Mouse (Mus musculus): ENCODE measurements around the gene Exoc1. TPM values are rescaled to one million over a fixed set of nuclear protein-coding genes. Genes with fewer than 3 reads are reported as not detected.

The Exoc1 gene
- polyA plus RNA-seq, 1 experiment = 27.2 TPM

GRCm38 (mm10) chr5:76543200-76543599 lies 14.1 kb downstream of the Exoc1 start:
- no peak for TF ChIP-seq POLR2A (IDR thresholded peaks at IDR 0.05; ENCODE audit: control insufficient read depth, extremely low read depth, insufficient read depth, low read length, poor library complexity)
- TF ChIP-seq CTCF (IDR thresholded peaks at IDR 0.05; ENCODE audit: borderline replicate concordance, control insufficient read depth, extremely low read depth, insufficient read depth, low read length, poor library complexity) = no peak
- Histone ChIP-seq H3K4me1 (replicated peaks; ENCODE audit: control insufficient read depth, insufficient read depth, low read length) (no peaks in the 10 kb centered on the region), H3K27ac (ENCODE audit: control insufficient read depth, insufficient read depth, low read length) (no peak overlapping the region), H3K36me3 (ENCODE audit: control insufficient read depth, insufficient read depth, low read length) (peaks cover 45% of the 10 kb centered on the region), H3K4me3 (ENCODE audit: control insufficient read depth, insufficient read depth, low read length) (no peak overlapping the region), H3K27me3 (ENCODE audit: control insufficient read depth, insufficient read depth, low read length) (no peaks in the 10 kb centered on the region)
- no peak for DNase-seq
- 87% methylated on average over 8 of the region's 8 CpGs for WGBS

- WGBS = 91% methylated on average over 8 of the region's 8 CpGs
- no peak for DNase-seq
- Histone ChIP-seq H3K36me3 (ENCODE audit: control insufficient read depth, insufficient read depth, low read length) (peaks cover 29% of the 10 kb centered on the region), H3K4me1 (replicated peaks; ENCODE audit: control insufficient read depth, insufficient read depth, low read length) (no peaks in the 10 kb centered on the region), H3K4me3 (ENCODE audit: control insufficient read depth, insufficient read depth, low read length) (no peak overlapping the region), H3K27me3 (ENCODE audit: control insufficient read depth, insufficient read depth, low read length) (no peaks in the 10 kb centered on the region), H3K27ac (ENCODE audit: control insufficient read depth, insufficient read depth, low read length) (no peak overlapping the region)
- TF ChIP-seq POLR2A (IDR thresholded peaks at IDR 0.05; ENCODE audit: control insufficient read depth, extremely low read depth, insufficient read depth, low read length, poor library complexity) (no peak), CTCF (IDR thresholded peaks at IDR 0.05; ENCODE audit: borderline replicate concordance, control insufficient read depth, extremely low read depth, insufficient read depth, low read length, poor library complexity) (no peak)
These were observed 21.3 kb downstream of the Exoc1 start for GRCm38 (mm10) chr5:76550426-76550825.

- TF ChIP-seq POLR2A (IDR thresholded peaks at IDR 0.05; ENCODE audit: control insufficient read depth, extremely low read depth, insufficient read depth, low read length, poor library complexity) (no peak), CTCF (IDR thresholded peaks at IDR 0.05; ENCODE audit: borderline replicate concordance, control insufficient read depth, extremely low read depth, insufficient read depth, low read length, poor library complexity) (peak; percentile 92; the same call in 1 of the 2 replicates)
- Histone ChIP-seq H3K27ac (ENCODE audit: control insufficient read depth, insufficient read depth, low read length) (no peak overlapping the region), H3K36me3 (ENCODE audit: control insufficient read depth, insufficient read depth, low read length) (peaks cover 35% of the 10 kb centered on the region), H3K4me3 (ENCODE audit: control insufficient read depth, insufficient read depth, low read length) (no peak overlapping the region), H3K27me3 (ENCODE audit: control insufficient read depth, insufficient read depth, low read length) (no peaks in the 10 kb centered on the region), H3K4me1 (replicated peaks; ENCODE audit: control insufficient read depth, insufficient read depth, low read length) (no peaks in the 10 kb centered on the region)
- WGBS = 37% methylated on average over 3 of the region's 3 CpGs
- peak; percentile 80 for DNase-seq
These were observed 36.2 kb downstream of the Exoc1 start for GRCm38 (mm10) chr5:76565321-76565720.

GRCm38 (mm10) chr5:76574251-76574650 lies 45.1 kb downstream of the Exoc1 start:
- Histone ChIP-seq H3K27me3 (ENCODE audit: control insufficient read depth, insufficient read depth, low read length) (no peaks in the 10 kb centered on the region), H3K36me3 (ENCODE audit: control insufficient read depth, insufficient read depth, low read length) (peaks cover 6% of the 10 kb centered on the region; the same call in 1 of the 2 replicates), H3K27ac (ENCODE audit: control insufficient read depth, insufficient read depth, low read length) (no peak overlapping the region), H3K4me1 (replicated peaks; ENCODE audit: control insufficient read depth, insufficient read depth, low read length) (no peaks in the 10 kb centered on the region), H3K4me3 (ENCODE audit: control insufficient read depth, insufficient read depth, low read length) (no peak overlapping the region)
- WGBS = 87% methylated on average over 7 of the region's 7 CpGs
- DNase-seq = no peak
- no peak for TF ChIP-seq CTCF (IDR thresholded peaks at IDR 0.05; ENCODE audit: borderline replicate concordance, control insufficient read depth, extremely low read depth, insufficient read depth, low read length, poor library complexity)
- TF ChIP-seq POLR2A (IDR thresholded peaks at IDR 0.05; ENCODE audit: control insufficient read depth, extremely low read depth, insufficient read depth, low read length, poor library complexity) = no peak

- Histone ChIP-seq H3K4me1 (replicated peaks; ENCODE audit: control insufficient read depth, insufficient read depth, low read length) (no peaks in the 10 kb centered on the region), H3K27ac (ENCODE audit: control insufficient read depth, insufficient read depth, low read length) (no peak overlapping the region), H3K4me3 (ENCODE audit: control insufficient read depth, insufficient read depth, low read length) (no peak overlapping the region), H3K36me3 (ENCODE audit: control insufficient read depth, insufficient read depth, low read length) (no peaks in the 10 kb centered on the region), H3K27me3 (ENCODE audit: control insufficient read depth, insufficient read depth, low read length) (no peaks in the 10 kb centered on the region)
- WGBS = 97% methylated on average over 3 of the region's 3 CpGs
- TF ChIP-seq CTCF (IDR thresholded peaks at IDR 0.05; ENCODE audit: borderline replicate concordance, control insufficient read depth, extremely low read depth, insufficient read depth, low read length, poor library complexity) = no peak
- no peak for TF ChIP-seq POLR2A (IDR thresholded peaks at IDR 0.05; ENCODE audit: control insufficient read depth, extremely low read depth, insufficient read depth, low read length, poor library complexity)
- DNase-seq = no peak
These were observed 47.9 kb downstream of the Exoc1 start for GRCm38 (mm10) chr5:76577026-76577425.

- WGBS = 90% methylated on average over 2 of the region's 2 CpGs
- DNase-seq = no peak
- Histone ChIP-seq H3K4me1 (replicated peaks; ENCODE audit: control insufficient read depth, insufficient read depth, low read length) (peaks cover 2% of the 10 kb centered on the region; the same call in 1 of the 2 replicates), H3K4me3 (ENCODE audit: control insufficient read depth, insufficient read depth, low read length) (no peak overlapping the region), H3K36me3 (ENCODE audit: control insufficient read depth, insufficient read depth, low read length) (no peaks in the 10 kb centered on the region), H3K27me3 (ENCODE audit: control insufficient read depth, insufficient read depth, low read length) (no peaks in the 10 kb centered on the region), H3K27ac (ENCODE audit: control insufficient read depth, insufficient read depth, low read length) (no peak overlapping the region)
- TF ChIP-seq POLR2A (IDR thresholded peaks at IDR 0.05; ENCODE audit: control insufficient read depth, extremely low read depth, insufficient read depth, low read length, poor library complexity) = no peak
- no peak for TF ChIP-seq CTCF (IDR thresholded peaks at IDR 0.05; ENCODE audit: borderline replicate concordance, control insufficient read depth, extremely low read depth, insufficient read depth, low read length, poor library complexity)
These were observed 56.3 kb downstream of the Exoc1 start for GRCm38 (mm10) chr5:76585378-76585777.
